ENCODE assay signal across 9 mouse cellular contexts in the genomic region with DNA sequence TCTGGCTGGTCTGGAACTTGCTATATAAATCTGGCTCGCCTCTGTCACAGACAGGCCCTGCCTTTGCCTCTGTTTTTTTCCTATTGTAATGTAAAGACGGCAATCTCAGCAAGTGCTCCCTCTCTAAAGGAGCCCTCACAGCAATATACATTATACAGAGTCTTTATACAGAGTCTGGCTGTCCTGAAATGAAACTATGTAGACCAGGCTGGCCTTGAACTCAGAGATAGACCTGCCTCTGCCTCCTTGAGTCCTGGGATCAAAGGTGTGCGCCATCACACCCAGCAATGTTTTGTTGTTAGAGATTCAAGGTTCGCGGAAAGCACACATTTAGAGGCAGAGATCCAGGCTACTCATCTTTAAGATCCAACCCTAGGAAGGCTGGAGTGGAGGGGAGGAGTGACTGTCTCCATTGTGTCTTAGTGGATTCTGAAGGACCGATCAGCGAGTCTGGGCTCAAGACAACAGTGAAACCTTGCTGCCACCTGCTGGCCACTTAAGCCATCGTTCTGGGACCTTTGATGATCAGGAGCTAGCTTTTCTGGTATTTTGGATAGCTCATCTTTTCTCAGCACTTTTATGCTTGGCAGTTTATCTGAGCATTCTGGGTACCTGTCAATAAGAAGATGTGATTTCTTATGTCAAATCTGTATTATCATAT. TPM values are rescaled to one million over a fixed set of nuclear protein-coding genes. Genes with fewer than 3 reads are reported as not detected.
DNase-seq lines count a peak whose midpoint lies in the region; ATAC-seq and TF ChIP-seq lines count a peak whose summit lies in the region.
"Had no signal": no experiment of that assay in that cellular context is flagged by ENCODE, and none has a peak within 500 bp of the region (broad histone marks: within the 10 kb centered on the region; RNA-seq: fewer than 3 reads in every experiment).

No protein-coding gene starts in this region.

- H3K79me3 ChIP-seq in C2C12 (ENCODE audit: low read depth), result no peaks in the 10 kb centered on the region

- peak; percentile 87 for DNase-seq in adrenal gland, postnatal 10 days
- DNase-seq in embryo, embryonic 11 days, result peak; percentile 88
- peak; percentile 47 to 76 for DNase-seq in gastrocnemius, postnatal 4 days (ENCODE audit: low spot score in 2 of 2)
- peak; percentile 91 for DNase-seq in limb, embryonic 14.5 days (ENCODE audit: low spot score)
- DNase-seq in naive thymus-derived CD4-positive, alpha-beta T cell, adult 2 months (ENCODE audit: low read depth), result peak; percentile 83
- peak; percentile 47 to 71 for DNase-seq in spleen, postnatal 14 days (ENCODE audit: low spot score in 2 of 2)

- TF ChIP-seq POLR2A in limb, embryonic 14.5 days (IDR thresholded peaks at IDR 0.05; ENCODE audit: borderline replicate concordance, extremely low read depth, insufficient read depth, insufficient read length), result no peak

- 47% methylated on average over 8 of the region's 8 CpGs for WGBS in kidney, embryonic 14.5 days
- 46% methylated on average over 8 of the region's 8 CpGs for WGBS in limb, embryonic 14.5 days

- no peaks in the 10 kb centered on the region for H3K36me3 ChIP-seq in C2C12 (ENCODE audit: control insufficient read depth, insufficient read depth)
- no peaks in the 10 kb centered on the region for H3K36me3 ChIP-seq in kidney, embryonic 14.5 days (ENCODE audit: control insufficient read depth, insufficient read depth, low read length)
- H3K36me3 ChIP-seq in limb, embryonic 14.5 days (ENCODE audit: control insufficient read depth, insufficient read depth, low read length), result no peaks in the 10 kb centered on the region
- H3K36me3 ChIP-seq: embryonic facial prominence, embryonic 13.5 days had no signal

- H3K27me3 ChIP-seq in C2C12 (ENCODE audit: control insufficient read depth, insufficient read depth, insufficient read length), result no peaks in the 10 kb centered on the region
- no peaks in the 10 kb centered on the region for H3K27me3 ChIP-seq in kidney, embryonic 14.5 days (ENCODE audit: control insufficient read depth, insufficient read depth, low read length)
- H3K27me3 ChIP-seq in limb, embryonic 14.5 days (ENCODE audit: control insufficient read depth, insufficient read depth, low read length), result no peaks in the 10 kb centered on the region
- H3K27me3 ChIP-seq: embryonic facial prominence, embryonic 13.5 days had no signal

- H3K4me2 ChIP-seq in kidney, embryonic 14.5 days (replicated peaks; ENCODE audit: low read depth, low read length), result no peak overlapping the region
- no peak overlapping the region for H3K4me2 ChIP-seq in limb, embryonic 14.5 days (replicated peaks; ENCODE audit: low read depth, low read length, severe bottlenecking)
- H3K4me2 ChIP-seq: embryonic facial prominence, embryonic 13.5 days had no signal

- peaks cover 6% of the 10 kb centered on the region; the same call in 1 of the 2 replicates for H3K4me1 ChIP-seq in kidney, embryonic 14.5 days (ENCODE audit: control insufficient read depth, insufficient read depth, low read length)
- H3K4me1 ChIP-seq in limb, embryonic 14.5 days (ENCODE audit: control insufficient read depth, insufficient read depth, low read length), result no peaks in the 10 kb centered on the region

- H3ac ChIP-seq in C2C12 (ENCODE audit: control insufficient read depth, insufficient read length, low read depth), result no peak overlapping the region

- peak; percentile 72 for TF ChIP-seq CTCF in C2C12 (IDR thresholded peaks at IDR 0.05; ENCODE audit: control insufficient read depth, insufficient read depth, insufficient read length)

- H3K27ac ChIP-seq in kidney, embryonic 14.5 days (ENCODE audit: low read depth, low read length), result no peak overlapping the region
- H3K27ac ChIP-seq in limb, embryonic 14.5 days (replicated peaks; ENCODE audit: low read depth, low read length), result no peak overlapping the region
- H3K27ac ChIP-seq: embryonic facial prominence, embryonic 13.5 days had no signal

- no peak overlapping the region for H3K9ac ChIP-seq in kidney, embryonic 14.5 days (ENCODE audit: low read depth, low read length)
- H3K9ac ChIP-seq in limb, embryonic 14.5 days (ENCODE audit: low read depth, low read length, severe bottlenecking), result no peak overlapping the region
- H3K9ac ChIP-seq: embryonic facial prominence, embryonic 13.5 days had no signal

- ATAC-seq in kidney, embryonic 14.5 days (ENCODE audit: low FRiP score, low TSS enrichment), result peak; percentile 41; the same call in 1 of the 2 replicates
- ATAC-seq in limb, embryonic 14.5 days (ENCODE audit: low FRiP score, low read depth), result peak; percentile 59; the same call in 1 of the 2 replicates

- no peaks in the 10 kb centered on the region for H3K9me3 ChIP-seq in kidney, embryonic 14.5 days (ENCODE audit: control insufficient read depth, low read length)
- H3K9me3 ChIP-seq in limb, embryonic 14.5 days (ENCODE audit: control insufficient read depth, low read length), result no peaks in the 10 kb centered on the region
- H3K9me3 ChIP-seq: embryonic facial prominence, embryonic 13.5 days had no signal

- no peak overlapping the region for H3K4me3 ChIP-seq in C2C12 (ENCODE audit: insufficient read depth, poor library complexity, severe bottlenecking)
- H3K4me3 ChIP-seq in kidney, embryonic 14.5 days (ENCODE audit: low read length), result no peak overlapping the region
- H3K4me3 ChIP-seq in limb, embryonic 14.5 days (replicated peaks; ENCODE audit: low read length), result no peak overlapping the region
- H3K4me3 ChIP-seq: embryonic facial prominence, embryonic 13.5 days had no signal

- no peaks in the 10 kb centered on the region for H3K79me2 ChIP-seq in C2C12 (ENCODE audit: control insufficient read depth, insufficient read depth)

TF ChIP-seq in C2C12, 6 proteins besides CTCF, POLR2A, EP300 and RAD21:
- TF ChIP-seq FOSL1 (IDR thresholded peaks at IDR 0.05; ENCODE audit: insufficient read depth, low read length, poor library complexity, severe bottlenecking) (no peak), USF1 (IDR thresholded peaks at IDR 0.05; ENCODE audit: low read depth) (no peak), MYOG (IDR thresholded peaks at IDR 0.05; ENCODE audit: control insufficient read depth, extremely low read depth, insufficient read length) (no peak), MAX (IDR thresholded peaks at IDR 0.05) (no peak), MYOD1 (IDR thresholded peaks at IDR 0.05; ENCODE audit: control insufficient read depth, insufficient read length, low read depth) (no peak)

RNA-seq across cellular contexts. Expression of a gene that starts 34.5 kb away (rescaled TPM):
- 1,571 TPM for polyA plus RNA-seq in C2C12 (2012; fragmentation: generic; extraction: Trizol)
- total RNA-seq in adrenal gland, postnatal 10 days (2021), result 1,000 to 10,000 TPM; 1,099 to 1,142 TPM
- 100 to 1,000 TPM; 404 to 416 TPM for total RNA-seq in gastrocnemius, postnatal 4 days (2021)
- polyA plus RNA-seq in kidney, embryonic 14.5 days (2014; fragmentation: Nextera tagmentation; extraction: Ambion mirVana), result 1,220 and 1,387 TPM in 2 replicates
- 503 and 622 TPM in 2 replicates for polyA plus RNA-seq in limb, embryonic 14.5 days (2012; rRNA removed)
- polyA plus RNA-seq in limb, embryonic 14.5 days (2014; fragmentation: Nextera tagmentation; extraction: Ambion mirVana), result 1,078 and 1,097 TPM in 2 replicates

RNA-seq across cellular contexts. Expression of a gene that starts 42.5 kb away (rescaled TPM):
- polyA plus RNA-seq in C2C12 (2012; fragmentation: generic; extraction: Trizol), result 6.9 TPM
- 10 to 100 TPM; 47.3 to 50.3 TPM for total RNA-seq in adrenal gland, postnatal 10 days (2021)
- 10 to 100 TPM; 14.5 to 15.5 TPM for total RNA-seq in gastrocnemius, postnatal 4 days (2021)
- polyA plus RNA-seq in kidney, embryonic 14.5 days (2014; fragmentation: Nextera tagmentation; extraction: Ambion mirVana), result 24.5 and 28.4 TPM in 2 replicates
- polyA plus RNA-seq in limb, embryonic 14.5 days (2012; rRNA removed), result 19.1 and 22.4 TPM in 2 replicates
- 54.9 and 57.2 TPM in 2 replicates for polyA plus RNA-seq in limb, embryonic 14.5 days (2014; fragmentation: Nextera tagmentation; extraction: Ambion mirVana)
